Mouse (Mus musculus) cortical plate, adult 2 months (tissue): ENCODE data around the gene Slc9a8.

ENCODE experiments used
- CTCF ChIP-seq: fragments of 200-500 bp; IDR thresholded peaks from 2 replicates; pipeline ENCODE4 v1.5.1; 2011; ENCODE audit warnings: mild to moderate bottlenecking, control low read depth, low read length; ENCODE audit not compliant: insufficient read depth; ENCODE audit errors: extremely low read depth
- POLR2A ChIP-seq: fragments of 200-500 bp; IDR thresholded peaks from 2 replicates; pipeline ENCODE4 v1.6.1; 2011; ENCODE audit warnings: mild to moderate bottlenecking, low read length, control low read depth; ENCODE audit not compliant: insufficient read depth; ENCODE audit errors: extremely low read depth

- TF ChIP-seq CTCF: no peak
- no peak for TF ChIP-seq POLR2A
Observed at GRCm38 (mm10) chr2:167445911-167446780, 24.6 kb downstream of the Slc9a8 start.
